Mouse (Mus musculus): ENCODE data around the gene Tut4. TPM values are rescaled to one million over a fixed set of nuclear protein-coding genes. Genes with fewer than 3 reads are reported as not detected.

Gene Tut4
- polyA plus RNA-seq, 1 experiment from 2014 or later = 54.7 TPM

GRCm38 (mm10) chr4:108578840-108579742 lies 119.9 kb downstream of the Tut4 start, which contains the start of the genes Prpf38a and Orc1:
Gene Prpf38a, minus strand, starts transcription at chr4:108579336.
Gene Orc1, plus strand, starts transcription at chr4:108579423.
- ATAC-seq (replicated peaks; ENCODE audit: low FRiP score, low TSS enrichment, low read depth) (peak; percentile 96), DNase-seq (ENCODE audit: low spot score) (peak; percentile 100)
- H3K36me3 ChIP-seq (ENCODE audit: control insufficient read depth, insufficient read depth, low read length) = peaks cover 30% of the 10 kb centered on the region
- no peaks in the 10 kb centered on the region for H3K27me3 ChIP-seq (replicated peaks; ENCODE audit: control insufficient read depth, insufficient read depth, low read length)
- peak within 1 kb of the TSS; percentile 77 for H3K27ac ChIP-seq (ENCODE audit: low read depth)
- no peaks in the 10 kb centered on the region for H3K9me3 ChIP-seq (ENCODE audit: control insufficient read depth, low read length)
- peak within 1 kb of the TSS; percentile 89 for H3K4me3 ChIP-seq (ENCODE audit: low read depth, low read length)
- H3K4me2 ChIP-seq (ENCODE audit: low read length) = peak within 1 kb of the TSS; percentile 65
- H3K4me1 ChIP-seq (replicated peaks; ENCODE audit: control insufficient read depth, insufficient read depth, low read length) = peaks cover 15% of the 10 kb centered on the region
- WGBS = under 1% methylated on average over 64 of the region's 64 CpGs
- H3K9ac ChIP-seq (ENCODE audit: low read length) = peak within 1 kb of the TSS; percentile 69

- WGBS = 1% methylated on average over 16 of the region's 16 CpGs
- Histone ChIP-seq H3K4me3 (ENCODE audit: low read depth, low read length) (peak overlapping the region; percentile 89), H3K4me2 (ENCODE audit: low read length) (peak overlapping the region; percentile 65), H3K27me3 (replicated peaks; ENCODE audit: control insufficient read depth, insufficient read depth, low read length) (no peaks in the 10 kb centered on the region), H3K36me3 (ENCODE audit: control insufficient read depth, insufficient read depth, low read length) (peaks cover 22% of the 10 kb centered on the region), H3K9ac (ENCODE audit: low read length) (peak overlapping the region; percentile 56), H3K9me3 (ENCODE audit: control insufficient read depth, low read length) (no peaks in the 10 kb centered on the region), H3K4me1 (replicated peaks; ENCODE audit: control insufficient read depth, insufficient read depth, low read length) (peaks cover 15% of the 10 kb centered on the region), H3K27ac (ENCODE audit: low read depth) (peak overlapping the region; percentile 77)
- ATAC-seq (replicated peaks; ENCODE audit: low FRiP score, low TSS enrichment, low read depth) (no peak), DNase-seq (ENCODE audit: low spot score) (peak; percentile 41)
Observed at GRCm38 (mm10) chr4:108579743-108580411, 120.7 kb downstream of the Tut4 start.

GRCm38 (mm10) chr4:108593376-108593775 lies 134.2 kb downstream of the Tut4 start:
- WGBS = 89% methylated on average over 2 of the region's 2 CpGs
- H3K4me1 ChIP-seq (replicated peaks; ENCODE audit: control insufficient read depth, insufficient read depth, low read length) = no peaks in the 10 kb centered on the region
- no peak for ATAC-seq (replicated peaks; ENCODE audit: low FRiP score, low TSS enrichment, low read depth)
- H3K27me3 ChIP-seq (replicated peaks; ENCODE audit: control insufficient read depth, insufficient read depth, low read length) = no peaks in the 10 kb centered on the region
- no peak overlapping the region for H3K4me2 ChIP-seq (ENCODE audit: low read length)
- H3K9ac ChIP-seq (ENCODE audit: low read length) = no peak overlapping the region
- H3K4me3 ChIP-seq (ENCODE audit: low read depth, low read length) = no peak overlapping the region
- DNase-seq (ENCODE audit: low spot score) = no peak
- H3K9me3 ChIP-seq (ENCODE audit: control insufficient read depth, low read length) = no peaks in the 10 kb centered on the region
- H3K27ac ChIP-seq (ENCODE audit: low read depth) = no peak overlapping the region
- peaks cover 15% of the 10 kb centered on the region for H3K36me3 ChIP-seq (ENCODE audit: control insufficient read depth, insufficient read depth, low read length)

- ATAC-seq (replicated peaks; ENCODE audit: low FRiP score, low TSS enrichment, low read depth) (no peak), DNase-seq (ENCODE audit: low spot score) (no peak)
- H3K4me2 ChIP-seq (ENCODE audit: low read length) = no peak overlapping the region
- no peaks in the 10 kb centered on the region for H3K4me1 ChIP-seq (replicated peaks; ENCODE audit: control insufficient read depth, insufficient read depth, low read length)
- peaks cover 30% of the 10 kb centered on the region for H3K36me3 ChIP-seq (ENCODE audit: control insufficient read depth, insufficient read depth, low read length)
- H3K27ac ChIP-seq (ENCODE audit: low read depth) = no peak overlapping the region
- H3K4me3 ChIP-seq (ENCODE audit: low read depth, low read length) = no peak overlapping the region
- H3K9ac ChIP-seq (ENCODE audit: low read length) = no peak overlapping the region
- no peaks in the 10 kb centered on the region for H3K9me3 ChIP-seq (ENCODE audit: control insufficient read depth, low read length)
- H3K27me3 ChIP-seq (replicated peaks; ENCODE audit: control insufficient read depth, insufficient read depth, low read length) = no peaks in the 10 kb centered on the region
- WGBS = 83% methylated on average over 1 of the region's 1 CpGs
Observed at GRCm38 (mm10) chr4:108595785-108596184, 136.6 kb downstream of the Tut4 start.

GRCm38 (mm10) chr4:108598306-108598705 lies 139.1 kb downstream of the Tut4 start:
- no peak for ATAC-seq (replicated peaks; ENCODE audit: low FRiP score, low TSS enrichment, low read depth)
- WGBS = 75% methylated on average over 4 of the region's 4 CpGs
- Histone ChIP-seq H3K9me3 (ENCODE audit: control insufficient read depth, low read length) (no peaks in the 10 kb centered on the region), H3K27ac (ENCODE audit: low read depth) (no peak overlapping the region), H3K9ac (ENCODE audit: low read length) (no peak overlapping the region), H3K4me2 (ENCODE audit: low read length) (no peak overlapping the region), H3K4me1 (replicated peaks; ENCODE audit: control insufficient read depth, insufficient read depth, low read length) (no peaks in the 10 kb centered on the region), H3K4me3 (ENCODE audit: low read depth, low read length) (no peak overlapping the region), H3K36me3 (ENCODE audit: control insufficient read depth, insufficient read depth, low read length) (peaks cover 42% of the 10 kb centered on the region), H3K27me3 (replicated peaks; ENCODE audit: control insufficient read depth, insufficient read depth, low read length) (no peaks in the 10 kb centered on the region)
- no peak for DNase-seq (ENCODE audit: low spot score)

GRCm38 (mm10) chr4:108601870-108602269 lies 142.6 kb downstream of the Tut4 start:
- Histone ChIP-seq H3K4me1 (replicated peaks; ENCODE audit: control insufficient read depth, insufficient read depth, low read length) (no peaks in the 10 kb centered on the region), H3K27me3 (replicated peaks; ENCODE audit: control insufficient read depth, insufficient read depth, low read length) (no peaks in the 10 kb centered on the region), H3K9me3 (ENCODE audit: control insufficient read depth, low read length) (no peaks in the 10 kb centered on the region), H3K36me3 (ENCODE audit: control insufficient read depth, insufficient read depth, low read length) (peaks cover 70% of the 10 kb centered on the region), H3K27ac (ENCODE audit: low read depth) (no peak overlapping the region), H3K4me3 (ENCODE audit: low read depth, low read length) (no peak overlapping the region), H3K9ac (ENCODE audit: low read length) (no peak overlapping the region), H3K4me2 (ENCODE audit: low read length) (no peak overlapping the region)
- ATAC-seq (replicated peaks; ENCODE audit: low FRiP score, low TSS enrichment, low read depth) = no peak
- 92% methylated on average over 7 of the region's 7 CpGs for WGBS
- no peak for DNase-seq (ENCODE audit: low spot score)

GRCm38 (mm10) chr4:108608651-108609050 lies 149.4 kb downstream of the Tut4 start:
- no peak for ATAC-seq (replicated peaks; ENCODE audit: low FRiP score, low TSS enrichment, low read depth)
- no peak overlapping the region for H3K9ac ChIP-seq (ENCODE audit: low read length)
- H3K27me3 ChIP-seq (replicated peaks; ENCODE audit: control insufficient read depth, insufficient read depth, low read length) = no peaks in the 10 kb centered on the region
- H3K4me3 ChIP-seq (ENCODE audit: low read depth, low read length) = no peak overlapping the region
- WGBS = 94% methylated on average over 3 of the region's 3 CpGs
- DNase-seq (ENCODE audit: low spot score) = no peak
- no peak overlapping the region for H3K27ac ChIP-seq (ENCODE audit: low read depth)
- no peaks in the 10 kb centered on the region for H3K4me1 ChIP-seq (replicated peaks; ENCODE audit: control insufficient read depth, insufficient read depth, low read length)
- no peak overlapping the region for H3K4me2 ChIP-seq (ENCODE audit: low read length)
- peaks cover 50% of the 10 kb centered on the region for H3K36me3 ChIP-seq (ENCODE audit: control insufficient read depth, insufficient read depth, low read length)
- no peaks in the 10 kb centered on the region for H3K9me3 ChIP-seq (ENCODE audit: control insufficient read depth, low read length)
